Mouse (Mus musculus): Measurements from ENCODE around the gene Gm11985.

GRCm38 (mm10) chr11:7182409-7183042 lies 5.8 kb downstream of the Gm11985 start:
- TF ChIP-seq CTCF (IDR thresholded peaks at IDR 0.05; ENCODE audit: extremely low read depth, insufficient read length, insufficient replicate concordance, low read depth, low read length) (no peak), POLR2A (IDR thresholded peaks at IDR 0.05; ENCODE audit: low read depth, low read length) (no peak)

All from small intestine, adult 2 months (tissue).